Mouse (Mus musculus) left cerebral cortex, adult 9 months (tissue): ENCODE data around the gene Gm10260.

ENCODE experiments used
- DNase-seq, 2 experiments: peaks; one replicate each; pipeline ENCODE4 v3.0.0; 2022; ENCODE audit warnings: low spot score in 2 of 2

Gm10260 gene

DNA sequence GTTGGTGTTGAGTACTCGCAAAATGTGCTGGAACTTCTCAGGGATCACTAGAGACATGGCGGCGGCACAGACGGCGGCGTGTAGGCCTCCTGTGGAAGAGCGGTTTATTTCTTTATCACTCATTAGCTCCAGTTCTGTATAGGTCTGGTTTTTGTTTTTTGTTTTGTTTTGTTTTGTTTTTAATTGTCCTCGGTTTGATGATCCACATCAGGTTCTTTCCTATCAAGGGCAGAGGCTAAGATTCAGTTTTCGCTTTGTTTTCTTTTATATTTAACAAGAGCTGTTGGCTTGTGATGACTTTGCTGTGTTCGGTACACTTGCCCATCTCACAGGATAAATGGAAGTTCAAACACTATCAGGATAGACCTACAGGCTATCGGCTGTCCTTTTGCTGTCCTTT, at the start of gene Gm10260:
Gm10260 (minus strand) TSS at position 101 of the 400 bp plus-strand sequence.
- DNase-seq: no peak

DNA sequence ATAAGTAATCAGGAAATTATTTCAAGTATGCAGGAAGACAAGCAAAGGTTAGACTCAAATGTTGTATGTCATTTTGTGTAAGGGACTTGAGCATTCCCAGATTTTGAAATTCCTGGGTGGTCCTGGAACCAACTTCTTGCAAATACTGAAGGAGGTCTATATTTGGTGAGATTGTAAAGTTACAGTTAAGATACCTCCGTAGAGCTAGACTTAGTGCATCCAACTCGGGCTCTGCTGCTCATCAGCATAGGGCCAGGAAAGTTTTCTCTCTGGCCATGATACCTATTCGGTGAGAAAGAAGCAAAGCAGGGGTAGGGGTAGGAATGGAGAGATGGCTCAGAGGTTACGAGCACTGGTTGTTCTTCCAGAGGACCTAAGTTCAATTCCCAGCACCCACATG, 49.4 kb upstream of the Gm10260 start:
- DNase-seq: no peak

- peak in 1 of 2 experiments; percentile 30 for DNase-seq
Observed at GRCm38 (mm10) chr13:97805907-97806306, 45.5 kb upstream of the Gm10260 start.

GRCm38 (mm10) chr13:97802386-97802785, 42.0 kb upstream of the Gm10260 start:
- DNase-seq: no peak

DNA sequence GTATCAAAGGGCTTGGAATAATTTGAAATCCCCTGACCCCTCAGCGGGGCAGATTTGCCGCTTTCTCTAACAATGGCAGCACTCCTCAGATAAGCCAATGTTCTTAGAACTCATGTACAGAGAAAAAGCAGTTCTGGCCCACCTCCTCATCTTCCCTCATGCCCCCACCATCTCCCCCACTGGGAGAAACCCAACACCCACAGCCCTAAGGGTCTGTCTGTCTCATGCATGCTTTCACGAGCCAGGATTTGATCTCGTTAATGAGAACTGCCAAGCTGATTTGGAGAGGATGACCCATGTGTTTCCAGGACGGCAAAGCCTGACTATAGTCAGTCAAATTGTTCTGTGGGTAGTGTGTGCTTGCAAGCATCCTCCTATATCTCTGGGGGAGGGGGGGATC, 37.0 kb upstream of the Gm10260 start:
- no peak for DNase-seq

GRCm38 (mm10) chr13:97794780-97795179, 34.3 kb upstream of the Gm10260 start:
- DNase-seq: no peak

GRCm38 (mm10) chr13:97793932-97794331, 33.5 kb upstream of the Gm10260 start:
- DNase-seq: no peak

GRCm38 (mm10) chr13:97791664-97792063, 31.2 kb upstream of the Gm10260 start:
- no peak for DNase-seq

DNA sequence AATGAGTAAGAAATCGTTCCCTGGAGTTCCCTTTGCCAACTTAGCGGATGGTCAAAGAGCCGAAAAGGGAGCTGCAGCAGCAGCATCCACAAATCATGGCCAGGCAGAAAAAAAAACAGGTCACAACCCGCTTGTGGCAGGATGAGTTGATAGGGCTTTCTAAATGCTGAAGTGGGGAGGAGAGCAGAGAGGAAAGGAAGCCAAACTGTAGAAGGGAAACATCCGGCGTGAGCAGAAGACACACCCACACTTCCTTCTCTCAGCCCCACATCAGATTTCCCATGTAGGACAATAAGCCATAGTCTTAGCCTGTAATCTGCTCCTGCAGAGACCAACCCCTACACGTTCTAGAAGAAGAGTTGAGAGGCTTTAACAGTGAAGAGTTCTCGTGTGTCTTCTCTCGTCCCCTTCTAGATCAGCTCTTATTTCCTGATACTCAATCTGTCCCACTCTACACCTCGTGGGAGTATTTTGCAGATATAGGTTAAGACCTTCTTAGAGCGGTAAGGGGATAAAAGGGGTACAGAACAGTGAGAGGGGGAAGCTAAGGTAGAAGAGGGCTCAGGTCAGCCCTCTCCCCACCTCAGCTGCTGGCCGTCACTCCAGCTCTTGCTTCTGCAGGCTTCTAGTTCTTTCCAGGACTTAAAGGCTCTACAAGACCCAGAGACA, 29.5 kb upstream of the Gm10260 start:
- no peak for DNase-seq

GRCm38 (mm10) chr13:97785167-97785835, 24.9 kb upstream of the Gm10260 start:
- no peak for DNase-seq

DNA sequence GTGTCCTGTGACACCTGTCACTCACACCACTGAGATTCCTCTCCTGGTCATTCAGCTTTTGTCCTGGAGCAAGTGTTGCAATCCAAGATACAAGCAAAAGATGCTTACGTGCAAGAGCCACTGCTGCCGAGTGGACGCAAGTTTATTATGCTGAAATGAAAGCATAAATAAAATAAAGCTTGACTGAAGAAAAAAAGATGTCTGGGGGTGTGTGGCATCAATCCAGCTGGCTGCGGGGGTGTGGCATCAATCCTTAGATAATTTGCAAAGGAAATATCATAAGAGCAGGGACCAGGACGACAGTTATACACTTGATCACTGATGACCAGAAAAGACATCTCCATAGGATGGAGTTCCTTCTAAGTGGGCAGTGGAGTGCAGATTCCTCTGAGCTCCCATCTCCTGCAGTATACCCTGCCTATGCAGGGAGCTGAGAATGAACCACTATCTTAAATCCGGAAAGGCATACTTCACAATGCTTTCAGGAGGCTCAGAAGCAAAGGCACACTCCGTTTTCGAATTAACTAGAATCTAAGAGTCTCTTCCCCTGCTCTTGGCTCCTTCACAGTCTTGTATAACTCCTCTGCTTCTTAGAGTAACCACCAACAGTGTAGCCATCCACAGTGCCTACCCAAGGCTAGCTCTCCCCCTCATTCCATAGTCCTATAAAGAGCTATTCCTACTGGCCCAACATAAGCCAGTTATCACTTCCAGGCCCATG, 23.2 kb upstream of the Gm10260 start:
- peak in 1 of 2 experiments; percentile 25 for DNase-seq

DNA sequence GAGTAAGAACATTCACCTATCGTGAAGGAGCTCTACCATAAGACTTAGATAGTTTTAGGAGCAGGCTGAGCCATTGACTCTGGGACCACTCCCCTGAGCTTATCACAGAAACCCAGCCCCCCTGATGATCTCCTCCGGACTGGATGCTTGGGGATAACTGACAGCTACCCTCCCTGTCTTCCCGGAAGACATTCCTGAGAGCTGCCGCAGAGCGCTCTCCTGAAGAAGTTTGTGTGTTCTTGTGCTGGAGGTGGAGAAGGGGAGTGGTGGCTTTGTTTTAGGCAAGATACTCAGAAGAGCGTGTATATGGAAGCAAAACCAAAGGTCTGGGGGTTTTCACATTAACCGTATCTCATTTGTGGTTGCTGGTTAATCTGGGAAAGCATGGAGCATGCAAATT, 21.6 kb upstream of the Gm10260 start:
- no peak for DNase-seq

GRCm38 (mm10) chr13:97781637-97782036, 21.2 kb upstream of the Gm10260 start:
- no peak for DNase-seq

DNA sequence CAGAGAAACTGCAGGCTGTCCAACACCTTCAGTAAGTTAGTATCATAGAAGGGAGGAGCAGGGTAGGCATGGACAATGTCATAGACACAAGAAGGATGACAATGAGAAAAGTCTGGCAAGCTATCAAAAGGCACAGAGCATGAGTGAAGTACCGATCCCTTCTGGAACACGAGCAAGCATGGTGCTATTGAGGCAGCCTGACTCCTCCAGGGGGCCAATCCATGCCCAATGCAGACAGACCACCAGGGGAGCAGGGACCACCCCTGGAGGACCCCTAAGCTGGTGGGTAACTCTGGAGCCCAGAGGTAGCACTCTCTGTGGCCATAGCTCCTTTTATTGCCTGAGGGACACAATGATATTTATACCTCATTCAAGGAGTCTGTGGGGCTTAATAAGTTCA, 20.1 kb upstream of the Gm10260 start:
- DNase-seq: no peak

DNA sequence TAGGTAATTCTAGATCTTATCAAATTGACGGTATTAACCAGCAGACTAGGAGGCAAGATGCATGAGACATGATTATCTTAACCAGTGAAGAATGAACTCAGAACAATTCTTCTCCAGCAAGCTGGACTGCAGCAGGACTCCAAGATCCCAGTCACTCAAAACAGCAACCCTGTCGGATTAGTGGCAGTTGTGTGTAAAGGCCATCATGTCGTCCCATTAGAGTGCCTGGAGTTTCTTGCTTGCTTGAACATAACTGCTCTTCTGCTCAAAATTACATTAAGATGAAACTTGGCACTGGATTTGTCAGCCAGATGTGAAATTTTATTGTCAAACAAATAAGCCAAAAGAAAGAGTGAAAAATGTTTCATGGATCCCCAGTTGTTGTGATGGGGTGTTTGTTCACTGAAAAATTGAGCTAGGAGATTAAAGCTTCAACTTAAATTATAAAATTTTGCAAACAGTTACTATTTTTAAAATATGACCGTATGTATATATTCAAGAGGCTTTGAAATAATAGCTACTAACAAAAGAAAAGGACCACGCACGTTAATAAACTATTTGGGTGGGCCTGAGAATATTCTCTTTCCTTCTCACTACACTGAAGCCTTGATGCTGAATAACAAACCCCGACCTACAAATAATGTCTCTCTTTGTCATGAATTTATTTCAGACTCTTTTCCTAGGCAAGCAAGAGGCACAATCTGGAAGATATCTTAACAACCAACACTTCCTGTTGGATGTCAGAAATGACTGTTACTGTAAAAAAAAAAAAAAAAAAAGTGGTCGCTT, 19.4 kb upstream of the Gm10260 start:
- DNase-seq: no peak

- peak in 1 of 2 experiments; percentile 64 for DNase-seq
Observed at GRCm38 (mm10) chr13:97778698-97779194, 18.3 kb upstream of the Gm10260 start.

DNA sequence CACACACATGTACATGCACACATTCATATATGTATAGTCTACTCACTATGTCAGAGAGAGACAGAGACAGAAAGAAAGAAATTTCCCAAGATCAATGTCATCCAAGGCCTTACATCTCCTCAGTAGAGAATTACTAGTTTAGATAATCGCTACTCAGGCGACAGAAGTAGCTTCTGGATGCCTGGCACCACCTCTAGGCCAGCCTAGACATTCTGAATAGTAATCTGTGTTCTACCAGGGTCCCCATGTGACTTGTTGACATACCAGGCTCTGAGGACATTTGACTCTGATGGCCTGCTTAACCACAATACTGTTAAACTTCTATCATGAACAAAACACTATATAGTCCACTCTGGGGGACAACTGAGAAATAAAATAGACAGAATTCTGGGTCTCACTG, 17.2 kb upstream of the Gm10260 start:
- no peak for DNase-seq

- DNase-seq: peak in 1 of 2 experiments; percentile 35
Observed at GRCm38 (mm10) chr13:97776702-97777101, 16.3 kb upstream of the Gm10260 start.

- DNase-seq: no peak
Observed at GRCm38 (mm10) chr13:97775907-97776306, 15.5 kb upstream of the Gm10260 start.

DNA sequence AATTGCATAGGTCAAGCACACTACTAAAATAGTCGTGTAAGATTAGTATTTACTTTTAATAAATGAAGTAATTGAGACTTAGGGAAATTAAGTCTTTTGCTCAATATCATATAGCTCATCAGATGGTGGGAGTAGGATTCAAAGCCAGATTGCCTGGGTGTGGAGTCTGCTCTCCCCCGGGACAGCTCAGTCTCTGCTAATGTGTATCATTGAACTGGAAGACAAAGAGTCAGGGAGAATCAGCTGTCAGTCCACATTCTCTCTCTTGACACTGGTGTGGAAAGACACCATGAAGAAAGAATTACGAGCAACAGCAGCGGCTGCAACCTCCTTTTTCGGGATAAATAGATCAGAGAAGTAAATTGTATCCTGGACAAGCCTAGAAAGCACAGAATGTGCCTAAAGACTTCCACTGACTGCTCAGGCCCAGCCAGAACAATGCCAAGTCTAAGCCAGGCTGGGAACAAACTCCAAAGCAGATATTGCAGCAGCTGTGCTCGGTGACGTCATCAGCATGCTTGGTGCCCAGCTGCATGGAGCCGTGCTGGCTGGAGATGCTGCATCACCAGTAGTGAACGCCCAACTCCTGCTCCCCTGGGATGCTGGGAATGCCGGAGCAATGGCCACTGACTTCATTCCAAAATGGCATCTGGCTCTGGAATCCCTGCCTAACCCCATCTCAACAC, 14.5 kb upstream of the Gm10260 start:
- peak in 1 of 2 experiments; percentile 61 for DNase-seq

- no peak for DNase-seq
Observed at GRCm38 (mm10) chr13:97769205-97769604, 8.8 kb upstream of the Gm10260 start.
